Mouse (Mus musculus) G1E (cell line): ENCODE data around the gene Pdlim4. TPM values are rescaled to one million over a fixed set of nuclear protein-coding genes. Genes with fewer than 3 reads are reported as not detected.

ENCODE experiments used
- ATAC-seq: 2 replicates; pipeline ENCODE4 v1.8.0; 2016; ENCODE audit warnings: mild to moderate bottlenecking; ENCODE audit not compliant: insufficient number of reproducible peaks, poor library complexity, low FRiP score, severe bottlenecking; ENCODE audit errors: extremely low read depth
- DNase-seq: peaks from one replicate; pipeline ENCODE4 v3.0.0; 2012; ENCODE audit warnings: low spot score
- H3K27me3 ChIP-seq: 2 replicates; pipeline ENCODE4 v1.6.1; 2012; ENCODE audit warnings: mild to moderate bottlenecking, low read length, inconsistent platforms; ENCODE audit not compliant: insufficient read depth
- H3K36me3 ChIP-seq: replicated peaks from 2 replicates; pipeline ENCODE3; 2012; ENCODE audit warnings: mild to moderate bottlenecking, inconsistent platforms
- H3K4me1 ChIP-seq: 2 replicates; pipeline ENCODE4 v1.6.1; 2012; ENCODE audit warnings: low read depth, low read length, inconsistent platforms, mixed read lengths; ENCODE audit not compliant: insufficient read depth
- H3K4me3 ChIP-seq: 2 replicates; pipeline ENCODE4 v1.5.1; 2012; ENCODE audit warnings: low read depth, mild to moderate bottlenecking, inconsistent platforms, low read length, moderate library complexity, mixed read lengths
- H3K9me3 ChIP-seq: replicated peaks from 2 replicates; pipeline ENCODE4 v1.6.1; 2012; ENCODE audit warnings: inconsistent platforms
- CTCF ChIP-seq: IDR thresholded peaks from 2 replicates; pipeline ENCODE4 v1.5.1; 2012; ENCODE audit warnings: low read depth, low read length, inconsistent platforms, mixed read lengths
- GATA1 ChIP-seq: IDR thresholded peaks from 2 replicates; pipeline ENCODE4 v1.6.1; 2012; ENCODE audit warnings: borderline replicate concordance, low read length, inconsistent platforms, mixed read lengths
- GATA2 ChIP-seq: IDR thresholded peaks from 2 replicates; pipeline ENCODE4 v1.6.1; 2012; ENCODE audit warnings: low read depth, low read length, inconsistent platforms, borderline replicate concordance
- POLR2AphosphoS5 ChIP-seq: IDR thresholded peaks from 2 replicates; pipeline ENCODE4 v1.6.1; 2012; ENCODE audit warnings: low read depth, low read length, inconsistent platforms; ENCODE audit not compliant: insufficient replicate concordance
- TAL1 ChIP-seq: conservative IDR thresholded peaks from 2 replicates; pipeline ENCODE4 v1.6.1; 2012; ENCODE audit warnings: low read depth, low read length, inconsistent platforms, mixed read lengths
- polyA plus RNA-seq: library from polyadenylated mRNA; stranded (reverse); fragments of >175 nt; gene quantifications from 2 replicates; pipeline ENCODE4 v1.2.3, GENCODE M21; 2012
- total RNA-seq, 2 experiments: library from RNA; stranded (forward) in 1 of 2; stranded (reverse) in 1 of 2; fragments of 200-1000 nt in 1 of 2; fragments of >200 nt in 1 of 2; fragmentation: Nextera tagmentation in 1 of 2; gene quantifications; 2 replicates each; pipeline ENCODE4 v1.2.3; 2014 to 2017

Gene Pdlim4
- total and polyA plus RNA-seq, 3 experiments = 0.27 TPM; not detected in 2

DNA sequence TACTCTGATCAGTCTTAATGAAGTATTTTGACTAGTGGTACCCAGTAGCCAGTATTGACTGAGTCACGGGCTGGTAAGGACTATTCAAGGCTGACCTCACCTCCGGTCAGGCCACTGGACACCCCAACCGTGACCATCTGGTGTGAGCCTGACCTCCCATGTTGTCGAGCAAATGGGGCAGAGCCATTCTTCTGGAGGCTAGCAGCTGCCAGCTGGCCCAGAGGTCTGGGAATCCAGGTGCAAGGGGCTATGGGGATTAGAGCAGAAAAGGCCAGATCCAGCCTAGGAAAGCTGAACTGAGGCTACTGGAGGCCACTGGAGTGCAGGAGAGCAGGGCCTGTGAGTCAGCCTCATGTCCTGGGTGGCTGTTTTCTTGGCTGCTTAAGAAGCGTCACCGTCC is 6.5 kb upstream of the Pdlim4 start:
- DNase-seq = no peak
- no peak for TF ChIP-seq CTCF
- TF ChIP-seq TAL1 = no peak
- TF ChIP-seq POLR2AphosphoS5 = no peak
- TF ChIP-seq GATA1 = no peak
- TF ChIP-seq GATA2 = no peak
- Histone ChIP-seq H3K27me3 (peaks cover 45% of the 10 kb centered on the region), H3K9me3 (no peaks in the 10 kb centered on the region), H3K4me1 (no peaks in the 10 kb centered on the region), H3K36me3 (no peaks in the 10 kb centered on the region), H3K4me3 (no peak overlapping the region)
- ATAC-seq = no peak

DNA sequence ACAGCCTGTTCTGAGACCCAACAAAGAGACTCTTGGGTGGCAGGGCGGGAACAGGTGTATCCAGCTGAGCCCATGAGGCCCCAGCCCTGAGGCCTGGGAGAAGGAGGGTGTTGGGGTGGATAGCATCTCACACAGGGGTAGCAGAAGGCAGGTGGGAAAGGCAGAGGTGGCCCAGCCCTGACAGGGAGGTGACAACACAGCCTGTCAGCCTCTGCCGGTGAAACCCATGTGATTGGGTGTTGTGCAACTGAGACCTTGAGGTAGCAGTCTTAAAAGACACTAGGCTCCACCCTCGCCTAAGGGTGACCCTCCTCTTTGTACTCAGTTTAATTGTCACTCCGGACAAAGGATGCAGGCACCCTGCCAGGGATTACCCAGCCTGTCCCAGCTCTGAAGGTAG is 4.5 kb upstream of the Pdlim4 start:
- no peak for TF ChIP-seq TAL1
- TF ChIP-seq POLR2AphosphoS5 = no peak
- TF ChIP-seq CTCF = no peak
- TF ChIP-seq GATA2 = no peak
- no peaks in the 10 kb centered on the region for H3K4me1 ChIP-seq
- no peak for ATAC-seq
- H3K36me3 ChIP-seq = no peaks in the 10 kb centered on the region
- no peak for DNase-seq
- no peak overlapping the region for H3K4me3 ChIP-seq
- peaks cover 51% of the 10 kb centered on the region for H3K27me3 ChIP-seq
- H3K9me3 ChIP-seq = no peaks in the 10 kb centered on the region

DNA sequence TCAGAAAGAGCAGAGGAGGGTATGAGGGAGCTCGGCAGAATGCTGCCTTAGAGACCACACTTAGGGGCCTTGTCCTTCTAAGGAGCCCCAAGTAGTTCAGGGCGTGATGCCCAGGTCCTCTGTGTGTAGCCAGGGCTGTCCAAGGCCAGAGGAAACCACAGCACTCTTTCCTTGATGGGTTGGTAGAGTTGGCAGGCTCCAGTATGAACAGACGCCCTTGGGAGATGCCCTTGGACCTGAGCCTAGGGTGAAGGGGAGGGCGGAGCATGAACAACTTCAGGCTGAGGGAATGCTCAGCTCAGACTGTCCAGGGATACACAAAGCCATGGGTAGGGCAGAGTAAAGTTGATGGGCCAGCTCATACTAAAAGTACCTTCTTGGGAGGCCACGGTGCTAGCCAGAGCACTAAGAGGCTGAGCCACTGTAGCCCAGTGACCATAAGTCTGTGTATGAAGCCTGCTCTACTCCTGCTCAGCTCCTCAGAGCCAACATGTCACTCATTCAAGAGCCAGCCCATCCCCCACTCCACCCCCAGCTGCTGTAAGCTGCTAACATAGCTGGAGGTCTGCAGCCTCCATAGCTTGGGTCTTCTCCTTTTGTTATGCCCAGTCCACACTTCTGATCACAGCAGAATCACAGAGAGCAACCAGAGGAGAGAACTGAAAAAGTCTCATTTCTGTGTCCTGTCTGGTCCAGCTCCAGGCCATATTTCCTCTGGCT is 3.1 kb upstream of the Pdlim4 start:
- TF ChIP-seq CTCF (no peak), TAL1 (no peak), GATA1 (no peak), POLR2AphosphoS5 (no peak), GATA2 (no peak)
- no peak for ATAC-seq
- peaks cover 62% of the 10 kb centered on the region for H3K27me3 ChIP-seq

DNA sequence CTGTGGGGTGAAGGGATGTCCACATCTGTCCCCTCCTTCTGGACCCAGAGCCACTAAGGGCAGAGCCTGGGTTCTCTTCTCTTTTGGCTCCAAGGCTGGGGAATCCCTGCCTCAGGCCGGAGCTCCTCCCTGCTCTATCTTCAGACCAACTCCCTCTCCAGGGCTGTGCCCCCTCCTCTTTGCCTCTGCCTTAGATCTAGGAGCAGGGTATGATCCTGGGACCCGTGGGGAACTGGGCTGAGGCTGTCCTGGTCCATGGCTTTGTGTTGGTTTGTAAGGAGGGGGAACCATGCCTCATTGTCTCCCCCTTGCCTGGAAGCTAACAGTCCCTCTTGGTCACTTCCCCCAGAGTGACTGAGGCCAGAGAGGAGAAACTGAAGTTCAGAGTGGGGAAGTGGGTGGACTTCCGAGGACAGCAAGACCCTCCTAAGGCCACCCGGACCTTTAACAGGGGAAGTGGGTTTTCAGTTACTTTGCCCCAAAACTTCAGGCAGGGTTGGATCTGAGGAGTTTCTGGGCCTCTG is 756 bp downstream of the Pdlim4 start:
- Histone ChIP-seq H3K9me3 (no peaks in the 10 kb centered on the region), H3K4me3 (no peak overlapping the region), H3K4me1 (no peaks in the 10 kb centered on the region; the same call in 1 of the 2 replicates), H3K27me3 (peaks cover 55% of the 10 kb centered on the region), H3K36me3 (no peaks in the 10 kb centered on the region)
- no peak for ATAC-seq
- TF ChIP-seq GATA2 = no peak
- no peak for DNase-seq

More for the DNA sequence above, 3.1 kb upstream of the Pdlim4 start:
- H3K4me3 ChIP-seq = no peak overlapping the region
- H3K36me3 ChIP-seq = no peaks in the 10 kb centered on the region
- no peaks in the 10 kb centered on the region for H3K4me1 ChIP-seq
- no peaks in the 10 kb centered on the region for H3K9me3 ChIP-seq
- DNase-seq = no peak

DNA sequence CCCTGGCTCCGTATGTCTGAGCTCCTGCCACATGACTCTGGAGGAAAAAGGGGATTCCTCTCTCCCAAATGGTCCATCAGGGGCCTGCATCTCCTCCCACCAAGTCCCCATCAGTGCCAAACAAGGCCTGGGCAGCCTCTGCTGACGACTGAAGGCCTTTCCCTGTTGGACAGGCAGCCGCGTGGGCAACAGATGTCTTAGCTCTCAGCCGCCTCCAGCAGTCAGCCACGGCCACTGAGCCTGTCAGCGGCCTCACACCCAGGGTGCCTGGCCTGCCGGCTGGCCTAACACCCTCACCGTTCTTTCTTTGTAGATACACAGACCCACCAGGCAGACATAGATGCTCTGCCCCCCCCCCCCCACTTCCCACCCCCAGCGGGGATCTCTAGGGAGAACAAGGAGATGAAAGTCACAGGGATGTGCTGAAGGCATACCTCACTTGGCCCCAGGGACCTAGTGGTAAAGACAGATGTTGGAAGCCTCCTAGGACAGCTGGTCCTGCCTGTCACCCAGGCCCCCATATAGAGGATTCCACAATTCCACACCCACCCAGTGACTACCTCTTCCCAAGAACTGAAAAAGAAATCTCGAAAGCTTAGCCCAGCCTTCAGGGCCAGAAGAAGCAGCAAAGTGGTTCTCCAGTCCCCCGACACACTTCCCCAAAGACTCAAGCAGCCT is 1.4 kb downstream of the Pdlim4 start:
- H3K4me3 ChIP-seq = no peak overlapping the region
- TF ChIP-seq CTCF = no peak
- TF ChIP-seq TAL1 = no peak
- no peak for TF ChIP-seq POLR2AphosphoS5
- TF ChIP-seq GATA1 = no peak
- TF ChIP-seq GATA2 = no peak
- DNase-seq (no peak), ATAC-seq (no peak)
- H3K36me3 ChIP-seq = no peaks in the 10 kb centered on the region
- H3K4me1 ChIP-seq = no peaks in the 10 kb centered on the region; the same call in 1 of the 2 replicates
- peaks cover 49% of the 10 kb centered on the region for H3K27me3 ChIP-seq
- H3K9me3 ChIP-seq = no peaks in the 10 kb centered on the region

DNA sequence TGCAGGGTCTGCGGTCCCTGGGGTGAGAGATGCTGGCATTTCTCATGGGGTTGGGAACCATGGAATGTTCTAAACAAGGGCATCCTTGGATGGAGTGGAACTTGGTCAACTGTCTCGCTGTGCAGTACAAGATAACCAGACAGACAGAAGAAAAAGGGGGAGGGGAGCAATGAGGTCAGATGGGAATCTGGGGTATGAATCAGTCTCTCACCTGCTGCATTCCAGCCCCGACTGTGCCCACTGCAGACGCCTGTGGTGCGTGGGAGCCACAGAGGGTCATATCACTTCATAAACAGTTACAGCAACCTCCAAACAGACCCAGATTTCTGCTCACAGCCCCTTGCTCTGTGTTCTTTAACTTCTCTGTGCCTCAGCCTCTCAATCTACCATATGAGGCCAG is 2.4 kb downstream of the Pdlim4 start:
- TF ChIP-seq GATA1 (no peak), CTCF (no peak), GATA2 (no peak)
- Histone ChIP-seq H3K4me1 (no peaks in the 10 kb centered on the region; the same call in 1 of the 2 replicates), H3K4me3 (no peak overlapping the region), H3K27me3 (peaks cover 39% of the 10 kb centered on the region), H3K36me3 (no peaks in the 10 kb centered on the region), H3K9me3 (no peaks in the 10 kb centered on the region)
- DNase-seq (no peak), ATAC-seq (no peak)
